Mouse (Mus musculus): ENCODE measurements around the gene Slc17a5. TPM values are rescaled to one million over a fixed set of nuclear protein-coding genes. Genes with fewer than 3 reads are reported as not detected.

The Slc17a5 gene
- polyA plus RNA-seq, 1 experiment from 2014 or later = 11.8 TPM

DNA sequence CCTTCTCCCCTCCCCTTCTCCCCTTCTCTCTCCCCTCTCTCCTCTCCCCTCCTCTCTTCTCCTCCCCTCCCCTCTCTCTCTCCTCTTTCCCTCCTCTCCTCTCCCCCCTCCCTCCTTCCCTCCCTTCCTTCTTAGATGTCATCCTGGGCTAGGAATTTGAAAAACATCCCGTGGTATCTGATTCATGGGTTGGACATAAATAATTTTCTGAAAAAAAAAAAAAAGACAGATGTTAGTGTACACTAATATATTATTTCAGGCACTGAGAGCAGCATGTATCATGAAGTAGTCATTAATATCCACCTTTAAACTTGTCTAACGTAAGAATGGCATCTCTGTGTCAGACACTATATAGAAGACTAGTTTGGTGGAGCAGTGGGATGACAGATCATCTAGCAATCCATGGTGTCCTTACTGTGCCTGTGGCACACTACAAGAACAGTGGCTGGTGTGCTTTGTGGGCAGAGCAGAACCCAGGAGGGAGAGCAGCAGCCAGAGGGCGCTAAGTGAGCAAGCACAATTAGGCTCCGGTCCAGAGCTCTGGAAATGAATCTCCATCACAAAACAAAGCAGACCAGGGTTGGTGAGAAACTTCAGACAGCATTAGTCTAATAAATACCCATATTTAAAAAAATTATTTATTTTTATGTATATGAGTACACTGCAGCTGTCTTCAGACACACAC is 13.3 kb upstream of the Slc17a5 start:
- no peak overlapping the region for H3K9ac ChIP-seq (ENCODE audit: low read length)
- no peak for DNase-seq (ENCODE audit: low spot score)
- no peak overlapping the region for H3K4me2 ChIP-seq (ENCODE audit: low read length)

GRCm38 (mm10) chr9:78599927-78600326 is 12.1 kb upstream of the Slc17a5 start:
- Histone ChIP-seq H3K9me3 (ENCODE audit: control insufficient read depth, low read length) (no peaks in the 10 kb centered on the region), H3K27me3 (replicated peaks; ENCODE audit: control insufficient read depth, insufficient read depth, low read length) (no peaks in the 10 kb centered on the region), H3K36me3 (ENCODE audit: control insufficient read depth, insufficient read depth, low read length) (no peaks in the 10 kb centered on the region), H3K9ac (ENCODE audit: low read length) (no peak overlapping the region), H3K27ac (ENCODE audit: low read depth) (no peak overlapping the region), H3K4me2 (ENCODE audit: low read length) (no peak overlapping the region), H3K4me1 (replicated peaks; ENCODE audit: control insufficient read depth, insufficient read depth, low read length) (no peaks in the 10 kb centered on the region), H3K4me3 (ENCODE audit: low read depth, low read length) (no peak overlapping the region)
- DNase-seq (ENCODE audit: low spot score) (no peak), ATAC-seq (replicated peaks; ENCODE audit: low FRiP score, low TSS enrichment, low read depth) (no peak)
- 41% methylated on average over 5 of the region's 5 CpGs for WGBS

More for the DNA sequence above, 13.3 kb upstream of the Slc17a5 start:
- ATAC-seq (replicated peaks; ENCODE audit: low FRiP score, low TSS enrichment, low read depth) = no peak
- H3K4me3 ChIP-seq (ENCODE audit: low read depth, low read length) = no peak overlapping the region
- no peak overlapping the region for H3K27ac ChIP-seq (ENCODE audit: low read depth)
- WGBS = 51% methylated on average over 4 of the region's 4 CpGs
- H3K27me3 ChIP-seq (replicated peaks; ENCODE audit: control insufficient read depth, insufficient read depth, low read length) = no peaks in the 10 kb centered on the region
- no peaks in the 10 kb centered on the region for H3K9me3 ChIP-seq (ENCODE audit: control insufficient read depth, low read length)
- no peaks in the 10 kb centered on the region for H3K36me3 ChIP-seq (ENCODE audit: control insufficient read depth, insufficient read depth, low read length)
- H3K4me1 ChIP-seq (replicated peaks; ENCODE audit: control insufficient read depth, insufficient read depth, low read length) = no peaks in the 10 kb centered on the region

GRCm38 (mm10) chr9:78596834-78597233 is 9.0 kb upstream of the Slc17a5 start:
- Histone ChIP-seq H3K4me1 (replicated peaks; ENCODE audit: control insufficient read depth, insufficient read depth, low read length) (no peaks in the 10 kb centered on the region), H3K4me2 (ENCODE audit: low read length) (no peak overlapping the region), H3K27ac (ENCODE audit: low read depth) (no peak overlapping the region), H3K36me3 (ENCODE audit: control insufficient read depth, insufficient read depth, low read length) (no peaks in the 10 kb centered on the region), H3K9me3 (ENCODE audit: control insufficient read depth, low read length) (no peaks in the 10 kb centered on the region), H3K9ac (ENCODE audit: low read length) (no peak overlapping the region), H3K4me3 (ENCODE audit: low read depth, low read length) (no peak overlapping the region), H3K27me3 (replicated peaks; ENCODE audit: control insufficient read depth, insufficient read depth, low read length) (no peaks in the 10 kb centered on the region)
- 3% methylated on average over 5 of the region's 5 CpGs for WGBS
- ATAC-seq (replicated peaks; ENCODE audit: low FRiP score, low TSS enrichment, low read depth) = no peak
- DNase-seq (ENCODE audit: low spot score) = no peak

- no peak for DNase-seq (ENCODE audit: low spot score)
- H3K27ac ChIP-seq (ENCODE audit: low read depth) = no peak overlapping the region
- H3K9ac ChIP-seq (ENCODE audit: low read length) = no peak overlapping the region
- no peak for ATAC-seq (replicated peaks; ENCODE audit: low FRiP score, low TSS enrichment, low read depth)
- no peaks in the 10 kb centered on the region for H3K27me3 ChIP-seq (replicated peaks; ENCODE audit: control insufficient read depth, insufficient read depth, low read length)
- no peaks in the 10 kb centered on the region for H3K9me3 ChIP-seq (ENCODE audit: control insufficient read depth, low read length)
- H3K4me2 ChIP-seq (ENCODE audit: low read length) = no peak overlapping the region
- 88% methylated on average over 18 of the region's 18 CpGs for WGBS
- no peak overlapping the region for H3K4me3 ChIP-seq (ENCODE audit: low read depth, low read length)
- no peaks in the 10 kb centered on the region for H3K36me3 ChIP-seq (ENCODE audit: control insufficient read depth, insufficient read depth, low read length)
- no peaks in the 10 kb centered on the region for H3K4me1 ChIP-seq (replicated peaks; ENCODE audit: control insufficient read depth, insufficient read depth, low read length)
Measured at GRCm38 (mm10) chr9:78595769-78596555, 8.1 kb upstream of the Slc17a5 start.

DNA sequence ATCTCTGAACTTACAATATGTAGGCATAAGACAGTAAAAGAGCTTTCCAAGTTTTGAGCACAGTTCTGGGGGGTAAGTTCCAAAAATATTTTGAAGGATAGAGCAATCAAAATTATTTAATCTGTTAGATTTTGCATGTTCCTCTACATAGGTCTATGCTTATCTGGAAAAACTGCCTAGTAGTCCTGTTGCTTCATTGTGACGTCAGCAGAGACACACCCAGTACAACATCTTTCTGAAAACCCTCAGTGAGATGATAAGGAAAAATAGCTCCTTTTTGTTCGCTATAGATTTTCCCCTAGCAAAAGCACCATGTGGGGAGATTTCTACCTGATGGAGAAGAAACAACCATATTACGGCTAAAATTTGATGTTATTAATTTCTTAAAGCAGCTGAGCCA is 7.4 kb upstream of the Slc17a5 start:
- no peak for DNase-seq (ENCODE audit: low spot score)
- Histone ChIP-seq H3K9me3 (ENCODE audit: control insufficient read depth, low read length) (no peaks in the 10 kb centered on the region), H3K4me2 (ENCODE audit: low read length) (no peak overlapping the region), H3K27ac (ENCODE audit: low read depth) (no peak overlapping the region), H3K27me3 (replicated peaks; ENCODE audit: control insufficient read depth, insufficient read depth, low read length) (no peaks in the 10 kb centered on the region), H3K4me3 (ENCODE audit: low read depth, low read length) (no peak overlapping the region), H3K9ac (ENCODE audit: low read length) (no peak overlapping the region), H3K36me3 (ENCODE audit: control insufficient read depth, insufficient read depth, low read length) (no peaks in the 10 kb centered on the region), H3K4me1 (replicated peaks; ENCODE audit: control insufficient read depth, insufficient read depth, low read length) (no peaks in the 10 kb centered on the region)
- 77% methylated on average over 3 of the region's 3 CpGs for WGBS
- no peak for ATAC-seq (replicated peaks; ENCODE audit: low FRiP score, low TSS enrichment, low read depth)

GRCm38 (mm10) chr9:78590471-78590870 is 2.6 kb upstream of the Slc17a5 start:
- H3K4me1 ChIP-seq (replicated peaks; ENCODE audit: control insufficient read depth, insufficient read depth, low read length) = 0 out of 2 replicates have a peak, but pooled peaks cover 8% of the 10 kb centered on the region
- DNase-seq (ENCODE audit: low spot score) (no peak), ATAC-seq (replicated peaks; ENCODE audit: low FRiP score, low TSS enrichment, low read depth) (no peak)
- 89% methylated on average over 2 of the region's 2 CpGs for WGBS
- H3K9me3 ChIP-seq (ENCODE audit: control insufficient read depth, low read length) = no peaks in the 10 kb centered on the region
- no peak overlapping the region for H3K27ac ChIP-seq (ENCODE audit: low read depth)
- no peak overlapping the region for H3K4me3 ChIP-seq (ENCODE audit: low read depth, low read length)
- H3K36me3 ChIP-seq (ENCODE audit: control insufficient read depth, insufficient read depth, low read length) = no peaks in the 10 kb centered on the region
- no peak overlapping the region for H3K9ac ChIP-seq (ENCODE audit: low read length)
- H3K4me2 ChIP-seq (ENCODE audit: low read length) = no peak overlapping the region
- H3K27me3 ChIP-seq (replicated peaks; ENCODE audit: control insufficient read depth, insufficient read depth, low read length) = no peaks in the 10 kb centered on the region

GRCm38 (mm10) chr9:78588411-78589033 is 681 bp upstream of the Slc17a5 start:
- peak; percentile 69 for DNase-seq (ENCODE audit: low spot score)
- 66% methylated on average over 10 of the region's 10 CpGs for WGBS
- H3K4me3 ChIP-seq (ENCODE audit: low read depth, low read length) = peak overlapping the region; percentile 78
- H3K9ac ChIP-seq (ENCODE audit: low read length) = no peak overlapping the region
- H3K4me2 ChIP-seq (ENCODE audit: low read length) = peak overlapping the region; percentile 63
- H3K36me3 ChIP-seq (ENCODE audit: control insufficient read depth, insufficient read depth, low read length) = no peaks in the 10 kb centered on the region
- no peaks in the 10 kb centered on the region for H3K27me3 ChIP-seq (replicated peaks; ENCODE audit: control insufficient read depth, insufficient read depth, low read length)
- H3K27ac ChIP-seq (ENCODE audit: low read depth) = peak overlapping the region; percentile 67
- H3K9me3 ChIP-seq (ENCODE audit: control insufficient read depth, low read length) = no peaks in the 10 kb centered on the region
- ATAC-seq (replicated peaks; ENCODE audit: low FRiP score, low TSS enrichment, low read depth) = peak; percentile 44; the same call in 1 of the 2 replicates
- H3K4me1 ChIP-seq (replicated peaks; ENCODE audit: control insufficient read depth, insufficient read depth, low read length) = 0 out of 2 replicates have a peak, but pooled peaks cover 8% of the 10 kb centered on the region

DNA sequence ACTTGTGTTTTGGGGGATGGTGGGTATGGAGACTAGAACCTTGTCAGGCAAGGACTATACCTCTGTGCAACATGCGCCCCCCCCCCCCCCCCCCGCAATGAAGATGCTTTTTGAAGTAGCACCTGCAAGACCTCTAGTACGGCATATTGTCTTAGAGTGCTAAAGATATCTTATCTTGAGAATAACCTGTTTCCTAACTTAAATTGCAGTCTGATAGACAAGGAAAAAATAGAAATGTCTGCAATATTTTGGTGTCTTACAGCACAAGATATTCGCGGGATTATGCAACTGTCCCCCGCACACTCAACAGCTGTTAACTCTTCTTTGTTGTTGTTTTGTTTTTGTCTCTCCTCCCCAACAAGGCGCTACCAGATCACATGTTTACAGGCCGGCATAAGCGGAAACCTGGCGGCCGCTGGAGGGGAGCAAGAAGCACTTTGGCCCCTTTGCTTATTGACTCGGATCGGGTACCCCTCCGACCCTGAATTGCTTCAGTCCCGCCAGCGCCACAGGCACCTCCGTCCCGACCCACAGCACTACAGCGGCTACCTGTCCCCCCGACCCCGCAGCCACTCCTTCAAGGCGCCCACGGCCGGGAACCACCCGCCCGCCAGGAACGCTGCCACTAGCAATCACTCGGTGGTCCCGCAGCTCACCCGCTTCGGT is 490 bp downstream of the Slc17a5 start:
- DNase-seq (ENCODE audit: low spot score) = no peak
- Histone ChIP-seq H3K36me3 (ENCODE audit: control insufficient read depth, insufficient read depth, low read length) (no peaks in the 10 kb centered on the region), H3K27ac (ENCODE audit: low read depth) (peak overlapping the region; percentile 67), H3K9me3 (ENCODE audit: control insufficient read depth, low read length) (no peaks in the 10 kb centered on the region), H3K9ac (ENCODE audit: low read length) (peak overlapping the region; percentile 64), H3K4me1 (replicated peaks; ENCODE audit: control insufficient read depth, insufficient read depth, low read length) (0 out of 2 replicates have a peak, but pooled peaks cover 8% of the 10 kb centered on the region), H3K4me2 (ENCODE audit: low read length) (peak overlapping the region; percentile 63), H3K27me3 (replicated peaks; ENCODE audit: control insufficient read depth, insufficient read depth, low read length) (no peaks in the 10 kb centered on the region), H3K4me3 (ENCODE audit: low read depth, low read length) (peak overlapping the region; percentile 78)
- ATAC-seq (replicated peaks; ENCODE audit: low FRiP score, low TSS enrichment, low read depth) = peak; percentile 55; the same call in 1 of the 2 replicates
- under 1% methylated on average over 31 of the region's 31 CpGs for WGBS
